Mouse (Mus musculus): ENCODE results near the gene Rai1. TPM values are rescaled to one million over a fixed set of nuclear protein-coding genes. Genes with fewer than 3 reads are reported as not detected.

Gene Rai1
- total and polyA plus RNA-seq, 3 experiments = 26.3 to 101 (median 56.7) TPM

DNA sequence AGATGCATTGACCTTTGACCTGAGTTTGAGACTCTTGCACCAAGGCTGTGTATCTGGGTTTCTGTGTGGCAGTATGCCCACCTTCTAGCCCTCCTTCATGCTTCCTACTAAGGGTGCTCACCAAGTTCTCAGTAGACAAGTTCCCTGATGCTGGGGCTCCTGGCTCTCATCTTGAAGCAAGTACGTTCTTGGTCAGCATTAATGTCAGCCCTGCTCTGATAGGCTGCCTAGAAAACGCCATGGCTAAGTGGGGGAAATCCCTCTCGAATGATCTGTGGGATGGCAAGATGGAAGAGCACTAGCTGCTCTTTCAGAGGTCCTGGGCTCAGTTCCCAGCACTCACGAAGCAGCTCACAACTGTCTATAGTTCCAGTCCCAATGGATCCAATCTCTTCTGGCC is 2.8 kb upstream of the Rai1 start:
- H3K9ac ChIP-seq (ENCODE audit: control insufficient read depth, low read depth, low read length, poor library complexity, severe bottlenecking) = no peak overlapping the region
- peak overlapping the region; percentile 77 for H3K27ac ChIP-seq (ENCODE audit: control insufficient read depth, low read depth, low read length)
- peak; percentile 55 for DNase-seq (ENCODE audit: low read depth, low spot score)
- no peak for TF ChIP-seq MYB (IDR thresholded peaks at IDR 0.05; ENCODE audit: low read depth, low read length)
- 0 out of 2 replicates have a peak, but pooled peaks have one; percentile 6 for TF ChIP-seq ETS1 (IDR thresholded peaks at IDR 0.05; ENCODE audit: low read depth, low read length)
- H3K36me3 ChIP-seq (ENCODE audit: control insufficient read depth in 1 of 2, insufficient read depth in 2 of 2, low read length in 2 of 2) = peaks cover 0 to 47% of the 10 kb centered on the region in 2 experiments; a peak in 2 of 4 replicates
- no peaks in the 10 kb centered on the region for H3K27me3 ChIP-seq (ENCODE audit: control insufficient read depth in 1 of 2, insufficient read depth in 2 of 2, low read length in 2 of 2)
- peak overlapping the region in 1 of 2 experiments; percentile 6; a peak in 1 of 4 replicates for H3K4me3 ChIP-seq (ENCODE audit: control insufficient read depth in 1 of 2, insufficient read depth in 1 of 2, low read depth in 2 of 2, low read length in 2 of 2)
- H3K79me2 ChIP-seq (ENCODE audit: control insufficient read depth, insufficient read depth, low read length, poor library complexity) = peaks cover 22% of the 10 kb centered on the region
- H3K4me1 ChIP-seq (ENCODE audit: control insufficient read depth in 1 of 2, insufficient read depth in 2 of 2, low read length in 2 of 2) = peaks cover 34 to 52% of the 10 kb centered on the region in 2 experiments
- no peaks in the 10 kb centered on the region for H3K9me3 ChIP-seq (replicated peaks; ENCODE audit: insufficient read depth, low read length)

DNA sequence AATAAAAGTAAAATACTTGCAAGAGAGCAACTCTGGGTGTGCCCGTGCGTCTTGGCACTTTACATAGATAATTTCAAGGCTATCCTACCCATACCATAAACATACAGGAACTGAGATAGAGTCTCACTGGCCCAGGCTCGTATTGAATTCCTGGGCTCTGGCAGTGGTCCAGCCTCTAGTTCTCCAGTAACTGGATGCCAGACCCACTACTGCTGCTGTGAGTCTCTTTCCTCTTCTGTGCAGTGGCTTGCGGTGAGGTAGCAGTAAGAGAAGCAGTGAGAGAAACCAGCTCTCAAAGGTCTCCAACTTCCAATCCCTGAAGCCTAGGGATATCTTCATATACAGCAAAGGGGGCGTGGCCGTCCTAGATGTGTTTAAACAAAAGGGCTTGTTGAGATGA is 2.1 kb upstream of the Rai1 start:
- H3K27me3 ChIP-seq (ENCODE audit: control insufficient read depth in 1 of 2, insufficient read depth in 2 of 2, low read length in 2 of 2) = no peaks in the 10 kb centered on the region
- peak overlapping the region; percentile 86 for H3K27ac ChIP-seq (ENCODE audit: control insufficient read depth, low read depth, low read length)
- TF ChIP-seq SIN3A (IDR thresholded peaks at IDR 0.05; ENCODE audit: low read length) (peak; percentile 86), ZNF384 (IDR thresholded peaks at IDR 0.05; ENCODE audit: low read depth, low read length) (no peak), GATA1 (IDR thresholded peaks at IDR 0.05; ENCODE audit: low read depth, low read length) (peak; percentile 77), ETS1 (IDR thresholded peaks at IDR 0.05; ENCODE audit: low read depth, low read length) (peak; percentile 83), MAZ (IDR thresholded peaks at IDR 0.05; ENCODE audit: low read depth, low read length) (0 out of 2 replicates have a peak, but pooled peaks have one; percentile 20), RCOR1 (IDR thresholded peaks at IDR 0.05; ENCODE audit: low read depth, low read length) (peak; percentile 66), EP300 (IDR thresholded peaks at IDR 0.05; ENCODE audit: low read depth in 1 of 2, low read length in 2 of 2) (peak; percentile 71 to 80), TCF12 (IDR thresholded peaks at IDR 0.05; ENCODE audit: low read depth, low read length) (peak; percentile 77), HCFC1 (IDR thresholded peaks at IDR 0.05; ENCODE audit: low read depth, low read length) (0 out of 2 replicates have a peak, but pooled peaks have one; percentile 48), TBP (IDR thresholded peaks at IDR 0.05; ENCODE audit: low read depth, low read length) (peak; percentile 86), POLR2A (IDR thresholded peaks at IDR 0.05; ENCODE audit: control insufficient read depth in 1 of 2, insufficient read depth in 1 of 2, low read depth in 1 of 2, low read length in 2 of 2, poor library complexity in 1 of 2) (peak in 1 of 2 experiments; percentile 55; a peak in 1 of 4 replicates), CHD1 (IDR thresholded peaks at IDR 0.05; ENCODE audit: low read depth, low read length) (no peak), USF2 (IDR thresholded peaks at IDR 0.05; ENCODE audit: borderline replicate concordance in 1 of 2, insufficient read depth in 1 of 2, low read depth in 1 of 2, low read length in 2 of 2) (no peak), MYC (IDR thresholded peaks at IDR 0.05; ENCODE audit: low read depth, low read length) (no peak), MXI1 (IDR thresholded peaks at IDR 0.05; ENCODE audit: low read depth, low read length) (peak; percentile 54), GABPA (IDR thresholded peaks at IDR 0.05; ENCODE audit: low read depth, low read length) (no peak), ELF1 (IDR thresholded peaks at IDR 0.05; ENCODE audit: low read depth, low read length) (peak; percentile 9; the same call in 1 of the 2 replicates), POLR2AphosphoS2 (IDR thresholded peaks at IDR 0.05; ENCODE audit: low read length) (peak; percentile 45; the same call in 1 of the 2 replicates), CTCF (IDR thresholded peaks at IDR 0.05 in 2 of 3, conservative IDR thresholded peaks at IDR 0.05 in 1 of 3; ENCODE audit: control insufficient read depth in 1 of 3, insufficient read depth in 1 of 3, low read depth in 2 of 3, low read length in 3 of 3, poor library complexity in 1 of 3, severe bottlenecking in 1 of 3) (no peak)
- H3K9ac ChIP-seq (ENCODE audit: control insufficient read depth, low read depth, low read length, poor library complexity, severe bottlenecking) = peak overlapping the region; percentile 35
- peaks cover 29% of the 10 kb centered on the region for H3K79me2 ChIP-seq (ENCODE audit: control insufficient read depth, insufficient read depth, low read length, poor library complexity)
- peak overlapping the region in 1 of 2 experiments; percentile 17; a peak in 1 of 4 replicates for H3K4me3 ChIP-seq (ENCODE audit: control insufficient read depth in 1 of 2, insufficient read depth in 1 of 2, low read depth in 2 of 2, low read length in 2 of 2)
- H3K4me1 ChIP-seq (ENCODE audit: control insufficient read depth in 1 of 2, insufficient read depth in 2 of 2, low read length in 2 of 2) = peaks cover 36 to 56% of the 10 kb centered on the region in 2 experiments
- peak; percentile 97 for DNase-seq (ENCODE audit: low read depth, low spot score)
- H3K9me3 ChIP-seq (replicated peaks; ENCODE audit: insufficient read depth, low read length) = no peaks in the 10 kb centered on the region
- peaks cover 0 to 53% of the 10 kb centered on the region in 2 experiments; a peak in 2 of 4 replicates for H3K36me3 ChIP-seq (ENCODE audit: control insufficient read depth in 1 of 2, insufficient read depth in 2 of 2, low read length in 2 of 2)

Data from MEL (cell line).